In the genomic region with DNA sequence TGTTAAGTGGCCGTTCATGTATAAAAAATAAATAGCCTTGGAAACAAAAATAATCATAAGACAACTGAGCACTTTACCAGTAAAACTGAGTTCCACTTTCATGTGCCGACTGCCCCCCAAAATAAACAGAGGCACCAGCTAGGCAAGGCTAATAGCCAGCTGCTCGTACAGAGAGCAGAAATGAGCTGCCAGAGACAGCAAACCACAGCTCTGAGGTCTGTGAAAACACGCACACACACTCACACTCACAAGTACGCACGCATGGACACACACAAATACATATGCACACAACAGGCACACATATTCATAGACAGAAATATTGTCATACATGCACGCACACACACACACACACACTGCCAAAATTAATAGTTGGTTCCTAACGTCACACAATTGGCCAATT, we compare ENCODE assay signal across 7 mouse cellular contexts. TPM values are rescaled to one million over a fixed set of nuclear protein-coding genes. Genes with fewer than 3 reads are reported as not detected.
DNase-seq lines count a peak whose midpoint lies in the region; ATAC-seq and TF ChIP-seq lines count a peak whose summit lies in the region.

No protein-coding gene starts in this region.

- no peak overlapping the region for H3K9ac ChIP-seq in midbrain, embryonic 12.5 days (replicated peaks)
- H3K9ac ChIP-seq in midbrain, embryonic 15.5 days: no peak overlapping the region
- peak overlapping the region; percentile 45; the same call in 1 of the 2 replicates for H3K9ac ChIP-seq in embryonic facial prominence, embryonic 14.5 days (ENCODE audit: low read depth, low read length)
- no peak overlapping the region for H3K9ac ChIP-seq in intestine, embryonic 15.5 days

- peaks cover 26% of the 10 kb centered on the region for H3K4me1 ChIP-seq in midbrain, embryonic 12.5 days
- H3K4me1 ChIP-seq in midbrain, embryonic 15.5 days: peaks cover 14% of the 10 kb centered on the region
- peaks cover 58% of the 10 kb centered on the region for H3K4me1 ChIP-seq in embryonic facial prominence, embryonic 14.5 days (ENCODE audit: control insufficient read depth, insufficient read depth, low read length)
- H3K4me1 ChIP-seq in intestine, embryonic 15.5 days (replicated peaks): peaks cover 74% of the 10 kb centered on the region
- H3K4me1 ChIP-seq in small intestine, adult 2 months (ENCODE audit: control insufficient read depth, insufficient read depth, insufficient read length, low read length): peaks cover 61% of the 10 kb centered on the region

- no peak for TF ChIP-seq CTCF in small intestine, adult 2 months (IDR thresholded peaks at IDR 0.05; ENCODE audit: extremely low read depth, insufficient read length, insufficient replicate concordance, low read depth, low read length)

- 59% methylated on average over 8 of the region's 8 CpGs for WGBS in midbrain, embryonic 12.5 days
- 68% methylated on average over 8 of the region's 8 CpGs for WGBS in midbrain, embryonic 15.5 days
- WGBS in embryonic facial prominence, embryonic 14.5 days: 28% methylated on average over 8 of the region's 8 CpGs
- WGBS in intestine, embryonic 15.5 days: 18% methylated on average over 8 of the region's 8 CpGs
- 10% methylated on average over 8 of the region's 8 CpGs for WGBS in small intestine, adult 2 months

- 0 out of 2 replicates have a peak overlapping the region, but pooled peaks have one; percentile 20 for H3K27ac ChIP-seq in midbrain, embryonic 12.5 days (replicated peaks)
- no peak overlapping the region for H3K27ac ChIP-seq in midbrain, embryonic 15.5 days
- H3K27ac ChIP-seq in embryonic facial prominence, embryonic 14.5 days (replicated peaks; ENCODE audit: low read depth, low read length): peak overlapping the region; percentile 75
- H3K27ac ChIP-seq in intestine, embryonic 15.5 days: peak overlapping the region; percentile 87
- peak overlapping the region; percentile 33; the same call in 1 of the 2 replicates for H3K27ac ChIP-seq in small intestine, adult 2 months (ENCODE audit: insufficient read depth, low read depth, low read length)

- H3K27me3 ChIP-seq in midbrain, embryonic 12.5 days: no peaks in the 10 kb centered on the region
- H3K27me3 ChIP-seq in midbrain, embryonic 15.5 days (replicated peaks): no peaks in the 10 kb centered on the region
- H3K27me3 ChIP-seq in embryonic facial prominence, embryonic 14.5 days (replicated peaks; ENCODE audit: control insufficient read depth, insufficient read depth, low read length): no peaks in the 10 kb centered on the region
- H3K27me3 ChIP-seq in intestine, embryonic 15.5 days (replicated peaks): no peaks in the 10 kb centered on the region
- H3K27me3 ChIP-seq in small intestine, adult 2 months (ENCODE audit: control insufficient read depth, insufficient read depth, low read length): no peaks in the 10 kb centered on the region

- DNase-seq in embryonic facial prominence, embryonic 14.5 days (ENCODE audit: low spot score): peak; percentile 67
- no peak for DNase-seq in ovary, postnatal 36 days (ENCODE audit: low spot score)

- H3K4me3 ChIP-seq in midbrain, embryonic 12.5 days: no peak overlapping the region
- no peak overlapping the region for H3K4me3 ChIP-seq in midbrain, embryonic 15.5 days
- no peak overlapping the region for H3K4me3 ChIP-seq in embryonic facial prominence, embryonic 14.5 days (ENCODE audit: low read depth, low read length)
- H3K4me3 ChIP-seq in intestine, embryonic 15.5 days (replicated peaks): no peak overlapping the region
- no peak overlapping the region for H3K4me3 ChIP-seq in small intestine, adult 2 months (ENCODE audit: low read depth, low read length)

- H3K4me2 ChIP-seq in midbrain, embryonic 12.5 days (replicated peaks): no peak overlapping the region
- H3K4me2 ChIP-seq in midbrain, embryonic 15.5 days: no peak overlapping the region
- peak overlapping the region; percentile 41 for H3K4me2 ChIP-seq in embryonic facial prominence, embryonic 14.5 days (ENCODE audit: low read depth, low read length)
- peak overlapping the region; percentile 34 for H3K4me2 ChIP-seq in intestine, embryonic 15.5 days (replicated peaks)

- no peaks in the 10 kb centered on the region for H3K36me3 ChIP-seq in midbrain, embryonic 12.5 days
- H3K36me3 ChIP-seq in midbrain, embryonic 15.5 days (replicated peaks): no peaks in the 10 kb centered on the region
- no peaks in the 10 kb centered on the region for H3K36me3 ChIP-seq in embryonic facial prominence, embryonic 14.5 days (ENCODE audit: control insufficient read depth, insufficient read depth, low read length)
- no peaks in the 10 kb centered on the region for H3K36me3 ChIP-seq in intestine, embryonic 15.5 days
- H3K36me3 ChIP-seq in small intestine, adult 2 months (ENCODE audit: control insufficient read depth, insufficient read depth, low read length): no peaks in the 10 kb centered on the region

- no peak for ATAC-seq in midbrain, embryonic 12.5 days (ENCODE audit: low FRiP score, low read depth)
- no peak for ATAC-seq in midbrain, embryonic 15.5 days (replicated peaks)
- no peak for ATAC-seq in embryonic facial prominence, embryonic 14.5 days (ENCODE audit: low read depth)
- ATAC-seq in intestine, embryonic 15.5 days: no peak
- no peak for ATAC-seq in megakaryocyte progenitor cell, adult 5-6 weeks (replicated peaks; ENCODE audit: poor library complexity)

- no peak for TF ChIP-seq POLR2A in small intestine, adult 2 months (IDR thresholded peaks at IDR 0.05; ENCODE audit: low read depth, low read length)

- H3K9me3 ChIP-seq in midbrain, embryonic 12.5 days: no peaks in the 10 kb centered on the region
- H3K9me3 ChIP-seq in midbrain, embryonic 15.5 days: no peaks in the 10 kb centered on the region
- no peaks in the 10 kb centered on the region for H3K9me3 ChIP-seq in embryonic facial prominence, embryonic 14.5 days (ENCODE audit: control insufficient read depth, low read length)
- no peaks in the 10 kb centered on the region for H3K9me3 ChIP-seq in intestine, embryonic 15.5 days

RNA-seq across cellular contexts. Expression of a gene that starts 46.6 kb away (rescaled TPM):
- 6.7 and 7.8 TPM in 2 replicates for polyA plus RNA-seq in midbrain, embryonic 12.5 days (2016; fragmentation: Nextera tagmentation; extraction: Ambion mirVana)
- 4.2 and 4.4 TPM in 2 replicates for polyA plus RNA-seq in midbrain, embryonic 15.5 days (2015; fragmentation: Nextera tagmentation; extraction: Ambion mirVana)
- 23.6 and 27.0 TPM in 2 replicates for polyA plus RNA-seq in embryonic facial prominence, embryonic 14.5 days (2014; fragmentation: Nextera tagmentation; extraction: Ambion mirVana)
- 23.5 and 26.0 TPM in 2 replicates for polyA plus RNA-seq in intestine, embryonic 15.5 days (2015; fragmentation: Nextera tagmentation; extraction: Ambion mirVana)
- polyA plus RNA-seq in small intestine, adult 2 months (2012; rRNA removed): 16.5 and 25.8 TPM in 2 replicates
- 23.3 and 24.7 TPM in 2 replicates for total RNA-seq in megakaryocyte progenitor cell, adult 5-6 weeks (2015)
- 18.2 and 20.0 TPM in 2 replicates for total RNA-seq in megakaryocyte progenitor cell, adult 5-6 weeks (2017)

Comparison
In these comparisons a context has a peak if more than half of its experiments do, and no peak if none do; other contexts are left out.
1. H3K4me2 ChIP-seq: peak in embryonic facial prominence, embryonic 14.5 days (single experiment) and intestine, embryonic 15.5 days (single experiment); none in midbrain, embryonic 12.5 days (single experiment) and midbrain, embryonic 15.5 days (single experiment).